Mouse (Mus musculus) liver, adult (tissue): ENCODE measurements at regions not wholly inside any gene's neighbourhood (a gene's known extent, or its start where the extent isn't known, plus 50 kb on each side); places are given as distances from the start of the nearest gene placed in this dataset.

Source experiments
- GATA4 ChIP-seq: IDR thresholded peaks from 2 replicates; pipeline ENCODE4 v1.6.1; 2014; ENCODE audit warnings: mild to moderate bottlenecking, low read length; ENCODE audit not compliant: insufficient replicate concordance

GRCm38 (mm10) chr6:93623541-93623940, 660.2 kb downstream of the Magi1 start:
- TF ChIP-seq GATA4, result no peak

GRCm38 (mm10) chr6:93616926-93617325, 666.8 kb downstream of the Magi1 start:
- no peak for TF ChIP-seq GATA4

- no peak for TF ChIP-seq GATA4
Measured at GRCm38 (mm10) chr6:93600376-93600775, 657.1 kb upstream of the Adamts9 start.

GRCm38 (mm10) chr6:93599371-93599770, 656.1 kb upstream of the Adamts9 start:
- no peak for TF ChIP-seq GATA4

- TF ChIP-seq GATA4, result no peak
Measured at GRCm38 (mm10) chr6:93589935-93590334, 646.6 kb upstream of the Adamts9 start.

GRCm38 (mm10) chr6:93586871-93587270, 643.6 kb upstream of the Adamts9 start:
- no peak for TF ChIP-seq GATA4

- TF ChIP-seq GATA4, result no peak
Measured at GRCm38 (mm10) chr6:93581141-93581540, 637.8 kb upstream of the Adamts9 start.

- no peak for TF ChIP-seq GATA4
Measured at GRCm38 (mm10) chr6:93580716-93581115, 637.4 kb upstream of the Adamts9 start.

GRCm38 (mm10) chr6:93575249-93575648, 632.0 kb upstream of the Adamts9 start:
- TF ChIP-seq GATA4, result no peak

- no peak for TF ChIP-seq GATA4
Measured at GRCm38 (mm10) chr6:93573679-93574635, 630.7 kb upstream of the Adamts9 start.

- no peak for TF ChIP-seq GATA4
Measured at GRCm38 (mm10) chr6:93569866-93570265, 626.6 kb upstream of the Adamts9 start.

- TF ChIP-seq GATA4, result no peak
Measured at GRCm38 (mm10) chr6:93569211-93569610, 625.9 kb upstream of the Adamts9 start.

- no peak for TF ChIP-seq GATA4
Measured at GRCm38 (mm10) chr6:93566661-93567060, 623.4 kb upstream of the Adamts9 start.

- TF ChIP-seq GATA4, result no peak
Measured at GRCm38 (mm10) chr6:93548311-93548710, 605.0 kb upstream of the Adamts9 start.

- TF ChIP-seq GATA4, result no peak
Measured at GRCm38 (mm10) chr6:93544246-93544645, 601.0 kb upstream of the Adamts9 start.

- no peak for TF ChIP-seq GATA4
Measured at GRCm38 (mm10) chr6:93543354-93544129, 600.2 kb upstream of the Adamts9 start.
